Mouse (Mus musculus): ENCODE measurements around the gene Top1.

- TF ChIP-seq POLR2A (IDR thresholded peaks at IDR 0.05; ENCODE audit: low read depth, low read length): no peak
- no peak for TF ChIP-seq CTCF (IDR thresholded peaks at IDR 0.05; ENCODE audit: borderline replicate concordance, insufficient read depth, low read length)
These were observed 14.7 kb upstream of the Top1 start for GRCm38 (mm10) chr2:160630872-160631597.

Data from embryonic fibroblast, embryonic 13.5 days (primary cell).